Mouse (Mus musculus): ENCODE measurements around the gene Mapk1ip1l. TPM values are rescaled to one million over a fixed set of nuclear protein-coding genes. Genes with fewer than 3 reads are reported as not detected.

Gene Mapk1ip1l
- polyA plus RNA-seq, 1 experiment from 2014 or later: 84.7 TPM

- DNase-seq (ENCODE audit: low spot score) (peak; percentile 94), ATAC-seq (replicated peaks; ENCODE audit: low FRiP score) (peak; percentile 94)
- no peaks in the 10 kb centered on the region for H3K9me3 ChIP-seq (ENCODE audit: control insufficient read depth, low read length)
- H3K36me3 ChIP-seq (ENCODE audit: control insufficient read depth, insufficient read depth, low read length): peaks cover 7% of the 10 kb centered on the region; the same call in 1 of the 2 replicates
- no peaks in the 10 kb centered on the region for H3K27me3 ChIP-seq (replicated peaks; ENCODE audit: control insufficient read depth, insufficient read depth, low read length)
- H3K4me2 ChIP-seq: peak within 1 kb of the TSS; percentile 83
- peak within 1 kb of the TSS; percentile 91 for H3K4me3 ChIP-seq (ENCODE audit: low read depth, low read length)
- under 1% methylated on average over 75 of the region's 77 CpGs for WGBS
- peaks cover 13% of the 10 kb centered on the region for H3K4me1 ChIP-seq (replicated peaks; ENCODE audit: control insufficient read depth, insufficient read depth, low read length)
- H3K9ac ChIP-seq (ENCODE audit: low read depth, low read length): peak within 1 kb of the TSS; percentile 96
- peak within 1 kb of the TSS; percentile 97 for H3K27ac ChIP-seq (ENCODE audit: low read depth, low read length)
Observed at GRCm38 (mm10) chr14:47276637-47277393, 21.3 kb upstream of the Mapk1ip1l start, which contains the start of the genes Wdhd1 and Socs4. Gene Wdhd1, minus strand, starts transcription at chr14:47276857. Gene Socs4, plus strand, starts transcription at chr14:47276931.

- Histone ChIP-seq H3K27me3 (replicated peaks; ENCODE audit: control insufficient read depth, insufficient read depth, low read length) (no peaks in the 10 kb centered on the region), H3K4me1 (replicated peaks; ENCODE audit: control insufficient read depth, insufficient read depth, low read length) (peaks cover 13% of the 10 kb centered on the region), H3K27ac (ENCODE audit: low read depth, low read length) (no peak overlapping the region), H3K9me3 (ENCODE audit: control insufficient read depth, low read length) (no peaks in the 10 kb centered on the region), H3K4me2 (no peak overlapping the region), H3K36me3 (ENCODE audit: control insufficient read depth, insufficient read depth, low read length) (peaks cover 2% of the 10 kb centered on the region; the same call in 1 of the 2 replicates), H3K9ac (ENCODE audit: low read depth, low read length) (no peak overlapping the region), H3K4me3 (ENCODE audit: low read depth, low read length) (no peak overlapping the region)
- 72% methylated on average over 2 of the region's 2 CpGs for WGBS
- DNase-seq (ENCODE audit: low spot score) (no peak), ATAC-seq (replicated peaks; ENCODE audit: low FRiP score) (no peak)
Observed at GRCm38 (mm10) chr14:47279058-47279457, 19.0 kb upstream of the Mapk1ip1l start.

- H3K27me3 ChIP-seq (replicated peaks; ENCODE audit: control insufficient read depth, insufficient read depth, low read length): no peaks in the 10 kb centered on the region
- H3K36me3 ChIP-seq (ENCODE audit: control insufficient read depth, insufficient read depth, low read length): no peaks in the 10 kb centered on the region; the same call in 1 of the 2 replicates
- DNase-seq (ENCODE audit: low spot score) (no peak), ATAC-seq (replicated peaks; ENCODE audit: low FRiP score) (no peak)
- peaks cover 16% of the 10 kb centered on the region for H3K4me1 ChIP-seq (replicated peaks; ENCODE audit: control insufficient read depth, insufficient read depth, low read length)
- H3K4me2 ChIP-seq: no peak overlapping the region
- H3K9me3 ChIP-seq (ENCODE audit: control insufficient read depth, low read length): no peaks in the 10 kb centered on the region
- H3K9ac ChIP-seq (ENCODE audit: low read depth, low read length): no peak overlapping the region
- no peak overlapping the region for H3K27ac ChIP-seq (ENCODE audit: low read depth, low read length)
- H3K4me3 ChIP-seq (ENCODE audit: low read depth, low read length): no peak overlapping the region
- 93% methylated on average over 4 of the region's 4 CpGs for WGBS
Observed at GRCm38 (mm10) chr14:47281535-47281934, 16.5 kb upstream of the Mapk1ip1l start.

- DNase-seq (ENCODE audit: low spot score) (no peak), ATAC-seq (replicated peaks; ENCODE audit: low FRiP score) (no peak)
- H3K4me1 ChIP-seq (replicated peaks; ENCODE audit: control insufficient read depth, insufficient read depth, low read length): peaks cover 15% of the 10 kb centered on the region; the same call in 1 of the 2 replicates
- no peak overlapping the region for H3K4me3 ChIP-seq (ENCODE audit: low read depth, low read length)
- H3K27me3 ChIP-seq (replicated peaks; ENCODE audit: control insufficient read depth, insufficient read depth, low read length): no peaks in the 10 kb centered on the region
- H3K9me3 ChIP-seq (ENCODE audit: control insufficient read depth, low read length): no peaks in the 10 kb centered on the region
- H3K36me3 ChIP-seq (ENCODE audit: control insufficient read depth, insufficient read depth, low read length): no peaks in the 10 kb centered on the region; the same call in 1 of the 2 replicates
- WGBS: 65% methylated on average over 7 of the region's 7 CpGs
- no peak overlapping the region for H3K27ac ChIP-seq (ENCODE audit: low read depth, low read length)
- no peak overlapping the region for H3K4me2 ChIP-seq
- H3K9ac ChIP-seq (ENCODE audit: low read depth, low read length): no peak overlapping the region
Observed at GRCm38 (mm10) chr14:47283568-47283967, 14.5 kb upstream of the Mapk1ip1l start.

- H3K9ac ChIP-seq (ENCODE audit: low read depth, low read length): no peak overlapping the region
- H3K36me3 ChIP-seq (ENCODE audit: control insufficient read depth, insufficient read depth, low read length): peaks cover 4% of the 10 kb centered on the region
- no peak overlapping the region for H3K4me3 ChIP-seq (ENCODE audit: low read depth, low read length)
- H3K4me1 ChIP-seq (replicated peaks; ENCODE audit: control insufficient read depth, insufficient read depth, low read length): peaks cover 15% of the 10 kb centered on the region; the same call in 1 of the 2 replicates
- H3K9me3 ChIP-seq (ENCODE audit: control insufficient read depth, low read length): no peaks in the 10 kb centered on the region
- no peak overlapping the region for H3K27ac ChIP-seq (ENCODE audit: low read depth, low read length)
- no peak overlapping the region for H3K4me2 ChIP-seq
- DNase-seq (ENCODE audit: low spot score): no peak
- WGBS: 87% methylated on average over 2 of the region's 2 CpGs
- no peak for ATAC-seq (replicated peaks; ENCODE audit: low FRiP score)
- no peaks in the 10 kb centered on the region for H3K27me3 ChIP-seq (replicated peaks; ENCODE audit: control insufficient read depth, insufficient read depth, low read length)
Observed at GRCm38 (mm10) chr14:47285271-47285670, 12.8 kb upstream of the Mapk1ip1l start.

- H3K4me3 ChIP-seq (ENCODE audit: low read depth, low read length): no peak overlapping the region
- peak; percentile 69 for ATAC-seq (replicated peaks; ENCODE audit: low FRiP score)
Observed at GRCm38 (mm10) chr14:47286215-47286614, 11.9 kb upstream of the Mapk1ip1l start.

GRCm38 (mm10) chr14:47287021-47287420, 11.0 kb upstream of the Mapk1ip1l start:
- Histone ChIP-seq H3K27me3 (replicated peaks; ENCODE audit: control insufficient read depth, insufficient read depth, low read length) (no peaks in the 10 kb centered on the region), H3K9ac (ENCODE audit: low read depth, low read length) (no peak overlapping the region), H3K27ac (ENCODE audit: low read depth, low read length) (no peak overlapping the region), H3K4me2 (no peak overlapping the region), H3K4me1 (replicated peaks; ENCODE audit: control insufficient read depth, insufficient read depth, low read length) (peaks cover 15% of the 10 kb centered on the region; the same call in 1 of the 2 replicates), H3K36me3 (ENCODE audit: control insufficient read depth, insufficient read depth, low read length) (peaks cover 6% of the 10 kb centered on the region), H3K4me3 (ENCODE audit: low read depth, low read length) (no peak overlapping the region), H3K9me3 (ENCODE audit: control insufficient read depth, low read length) (no peaks in the 10 kb centered on the region)
- DNase-seq (ENCODE audit: low spot score) (no peak), ATAC-seq (replicated peaks; ENCODE audit: low FRiP score) (no peak)
- 61% methylated on average over 5 of the region's 5 CpGs for WGBS

More at GRCm38 (mm10) chr14:47286215-47286614, 11.9 kb upstream of the Mapk1ip1l start:
- DNase-seq (ENCODE audit: low spot score): no peak
- Histone ChIP-seq H3K4me1 (replicated peaks; ENCODE audit: control insufficient read depth, insufficient read depth, low read length) (peaks cover 15% of the 10 kb centered on the region; the same call in 1 of the 2 replicates), H3K4me2 (no peak overlapping the region), H3K27me3 (replicated peaks; ENCODE audit: control insufficient read depth, insufficient read depth, low read length) (no peaks in the 10 kb centered on the region), H3K36me3 (ENCODE audit: control insufficient read depth, insufficient read depth, low read length) (peaks cover 6% of the 10 kb centered on the region), H3K9ac (ENCODE audit: low read depth, low read length) (no peak overlapping the region), H3K27ac (ENCODE audit: low read depth, low read length) (no peak overlapping the region), H3K9me3 (ENCODE audit: control insufficient read depth, low read length) (no peaks in the 10 kb centered on the region)
- 76% methylated on average over 1 of the region's 1 CpGs for WGBS

GRCm38 (mm10) chr14:47291772-47292171, 6.3 kb upstream of the Mapk1ip1l start:
- H3K4me3 ChIP-seq (ENCODE audit: low read depth, low read length): no peak overlapping the region
- WGBS: 87% methylated on average over 1 of the region's 1 CpGs
- peaks cover 13% of the 10 kb centered on the region for H3K4me1 ChIP-seq (replicated peaks; ENCODE audit: control insufficient read depth, insufficient read depth, low read length)
- H3K4me2 ChIP-seq: no peak overlapping the region
- H3K9ac ChIP-seq (ENCODE audit: low read depth, low read length): no peak overlapping the region
- no peaks in the 10 kb centered on the region for H3K9me3 ChIP-seq (ENCODE audit: control insufficient read depth, low read length)
- DNase-seq (ENCODE audit: low spot score) (no peak), ATAC-seq (replicated peaks; ENCODE audit: low FRiP score) (no peak)
- H3K27me3 ChIP-seq (replicated peaks; ENCODE audit: control insufficient read depth, insufficient read depth, low read length): no peaks in the 10 kb centered on the region
- no peak overlapping the region for H3K27ac ChIP-seq (ENCODE audit: low read depth, low read length)
- H3K36me3 ChIP-seq (ENCODE audit: control insufficient read depth, insufficient read depth, low read length): peaks cover 9% of the 10 kb centered on the region

GRCm38 (mm10) chr14:47294136-47294535, 3.9 kb upstream of the Mapk1ip1l start:
- 59% methylated on average over 4 of the region's 4 CpGs for WGBS
- H3K27ac ChIP-seq (ENCODE audit: low read depth, low read length): no peak overlapping the region
- no peak overlapping the region for H3K4me2 ChIP-seq
- H3K9ac ChIP-seq (ENCODE audit: low read depth, low read length): no peak overlapping the region
- ATAC-seq (replicated peaks; ENCODE audit: low FRiP score) (no peak), DNase-seq (ENCODE audit: low spot score) (no peak)
- H3K4me1 ChIP-seq (replicated peaks; ENCODE audit: control insufficient read depth, insufficient read depth, low read length): peaks cover 16% of the 10 kb centered on the region
- no peaks in the 10 kb centered on the region for H3K9me3 ChIP-seq (ENCODE audit: control insufficient read depth, low read length)
- no peak overlapping the region for H3K4me3 ChIP-seq (ENCODE audit: low read depth, low read length)
- H3K36me3 ChIP-seq (ENCODE audit: control insufficient read depth, insufficient read depth, low read length): peaks cover 9% of the 10 kb centered on the region
- no peaks in the 10 kb centered on the region for H3K27me3 ChIP-seq (replicated peaks; ENCODE audit: control insufficient read depth, insufficient read depth, low read length)

All from liver, embryonic 11.5 days (tissue).